18 mouse cellular contexts compared by ENCODE assay signal in the genomic region with DNA sequence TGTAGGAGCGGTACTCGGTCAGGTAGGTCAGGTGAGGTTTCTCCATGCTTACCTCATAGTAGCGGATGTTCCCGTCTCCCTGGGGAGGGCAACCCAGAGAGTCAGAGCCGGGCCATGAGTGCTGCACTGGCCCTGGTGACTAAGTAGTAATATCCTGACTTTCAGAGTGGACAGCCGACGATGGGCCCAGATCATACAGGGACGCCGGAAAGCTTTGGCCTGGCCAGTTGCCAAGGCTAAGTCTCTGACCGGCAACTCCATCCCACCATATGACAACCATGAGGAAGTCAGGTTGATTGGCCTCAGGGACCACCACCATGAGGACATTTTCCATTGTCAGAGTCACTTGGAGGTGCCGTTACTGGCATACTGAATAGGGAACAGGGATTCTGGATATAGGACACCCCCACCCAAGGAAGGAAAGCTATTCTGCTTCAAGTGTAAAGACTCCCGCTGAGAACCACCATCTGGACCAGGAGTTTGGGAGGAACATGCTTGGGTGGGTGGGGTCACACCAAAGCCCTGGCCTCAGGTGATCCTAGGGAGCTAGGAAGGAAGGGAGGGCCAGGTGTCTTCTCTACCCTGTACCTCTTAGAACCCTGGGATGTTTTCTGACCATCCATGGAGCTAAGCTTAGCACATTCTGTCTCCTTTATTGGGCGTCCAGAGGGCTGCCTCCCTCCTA.
"Had no signal": no experiment of that assay in that cellular context is flagged by ENCODE, and none has a peak within 500 bp of the region (broad histone marks: within the 10 kb centered on the region; RNA-seq: fewer than 3 reads in every experiment).

No protein-coding gene starts in this region.

- H3K9ac ChIP-seq: limb, embryonic 13.5 days; liver, embryonic 12.5 days; liver, embryonic 15.5 days; lung, embryonic 15.5 days; neural tube, embryonic 13.5 days; stomach, embryonic 15.5 days had no signal

- DNase-seq: kidney, postnatal 25 days; layer of hippocampus, adult 9-11 months; lung, postnatal 10 days; midbrain, embryonic 14.5 days; retina, postnatal 1 day; right cerebral cortex, postnatal 25 days had no signal

- H3K27me3 ChIP-seq: liver, embryonic 15.5 days; stomach, embryonic 15.5 days had no signal

- H3K27ac ChIP-seq: kidney, postnatal 0 days; layer of hippocampus, adult 2 months; limb, embryonic 10.5 days; limb, embryonic 13.5 days; liver, embryonic 12.5 days; liver, embryonic 15.5 days; lung, embryonic 15.5 days; midbrain, embryonic 10.5 days; neural tube, embryonic 13.5 days; stomach, embryonic 15.5 days had no signal

- H3K4me2 ChIP-seq: limb, embryonic 13.5 days; liver, embryonic 12.5 days; liver, embryonic 15.5 days; lung, embryonic 15.5 days; neural tube, embryonic 13.5 days; stomach, embryonic 15.5 days had no signal

- H3K9me3 ChIP-seq: limb, embryonic 10.5 days; limb, embryonic 13.5 days; liver, embryonic 12.5 days; liver, embryonic 15.5 days; lung, embryonic 15.5 days; megakaryocyte, embryonic 14.5 days; midbrain, embryonic 10.5 days; neural tube, embryonic 13.5 days; stomach, embryonic 15.5 days had no signal

- H3K36me3 ChIP-seq: limb, embryonic 10.5 days; limb, embryonic 13.5 days; liver, embryonic 12.5 days; liver, embryonic 15.5 days; lung, embryonic 15.5 days; midbrain, embryonic 10.5 days; neural tube, embryonic 13.5 days; stomach, embryonic 15.5 days had no signal

- H3K4me1 ChIP-seq: lung, embryonic 15.5 days; stomach, embryonic 15.5 days had no signal

- ATAC-seq: liver, embryonic 12.5 days had no signal

- H3K4me3 ChIP-seq: layer of hippocampus, adult 2 months; limb, embryonic 10.5 days; limb, embryonic 13.5 days; liver, embryonic 12.5 days; liver, embryonic 15.5 days; lung, embryonic 15.5 days; megakaryocyte, embryonic 14.5 days; midbrain, embryonic 10.5 days; myocyte; neural tube, embryonic 13.5 days; stomach, embryonic 15.5 days had no signal
